Mouse (Mus musculus) heart, postnatal 0 days (tissue): ENCODE measurements at regions not wholly inside any gene's neighbourhood (a gene's known extent, or its start where the extent isn't known, plus 50 kb on each side); places are given as distances from the start of the nearest gene placed in this dataset.

Source experiments
- CTCF ChIP-seq: IDR thresholded peaks from 2 replicates; pipeline ENCODE4 v1.5.1; 2016; ENCODE audit warnings: antibody characterized with exemption, control low read depth, low read depth
- EP300 ChIP-seq: IDR thresholded peaks from 2 replicates; pipeline ENCODE4 v1.6.1; 2016; ENCODE audit warnings: antibody characterized with exemption, low read depth

- no peak for TF ChIP-seq CTCF
- TF ChIP-seq EP300, result no peak
Observed at GRCm38 (mm10) chr11:19607941-19608340, 316.2 kb upstream of the Spred2 start.
